Mouse (Mus musculus) neural tube, embryonic 14.5 days (tissue): ENCODE results near the gene Tex46. TPM values are rescaled to one million over a fixed set of nuclear protein-coding genes. Genes with fewer than 3 reads are reported as not detected.
A peak's percentile ranks its signal among the peaks of the same experiment; 100 is the strongest.

ENCODE experiments used
- ATAC-seq: fragments of 200-750 bp; cut with Nextera tagmentation; 2 replicates; pipeline ENCODE4 v1.8.0; 2017; ENCODE audit warnings: low read depth, mild to moderate bottlenecking, moderate TSS enrichment, moderate library complexity
- H3K27ac ChIP-seq: fragments of 300-500 bp; sonication (generic); 2 replicates; pipeline ENCODE4 v1.5.1; 2014; ENCODE audit warnings: low read depth, mild to moderate bottlenecking, control low read depth, low read length, moderate library complexity, mixed read lengths
- H3K27me3 ChIP-seq: fragments of 300-500 bp; sonication (generic); 2 replicates; pipeline ENCODE4 v1.6.1; 2014; ENCODE audit warnings: low read length; ENCODE audit not compliant: control insufficient read depth, insufficient read depth
- H3K36me3 ChIP-seq: fragments of 300-500 bp; sonication (generic); 2 replicates; pipeline ENCODE4 v1.6.1; 2014; ENCODE audit warnings: low read length, mixed read lengths; ENCODE audit not compliant: control insufficient read depth, insufficient read depth
- H3K4me1 ChIP-seq: fragments of 300-500 bp; sonication (generic); 2 replicates; pipeline ENCODE4 v1.6.1; 2014; ENCODE audit warnings: low read length; ENCODE audit not compliant: control insufficient read depth, insufficient read depth
- H3K4me2 ChIP-seq: fragments of 300-500 bp; sonication (generic); 2 replicates; pipeline ENCODE4 v1.6.1; 2014; ENCODE audit warnings: mild to moderate bottlenecking, low read depth, low read length, control low read depth
- H3K4me3 ChIP-seq: fragments of 300-500 bp; sonication (generic); 2 replicates; pipeline ENCODE4 v1.5.1; 2014; ENCODE audit warnings: low read depth, low read length, control low read depth, mixed read lengths
- H3K9ac ChIP-seq: fragments of 300-500 bp; sonication (generic); replicated peaks from 2 replicates; pipeline ENCODE4 v1.6.1; 2014; ENCODE audit warnings: low read depth, mild to moderate bottlenecking, control low read depth, low read length, mixed read lengths
- H3K9me3 ChIP-seq: fragments of 300-500 bp; sonication (generic); 2 replicates; pipeline ENCODE4 v1.6.1; 2016; ENCODE audit warnings: low read length; ENCODE audit not compliant: control insufficient read depth
- WGBS: fragments of 180-500 bp; shearing (Covaris S2); extraction: QIAGEN DNeasy Blood & Tissue Kit; methylation state at CpG from one replicate; pipeline ENCODE4 v1.1.7; 2014; 5-methylcytosine and 5-hydroxymethylcytosine counted together
- polyA plus RNA-seq: library from polyadenylated mRNA; unstranded; fragments of >200 nt; fragmentation: Nextera tagmentation; extraction: Ambion mirVana; gene quantifications from 2 replicates; pipeline ENCODE4 v1.2.1, GENCODE M21; 2014

Gene Tex46
- polyA plus RNA-seq, 1 experiment from 2014 or later: not detected

- no peaks in the 10 kb centered on the region for H3K9me3 ChIP-seq
- 7% methylated on average over 1 of the region's 1 CpGs for WGBS
- no peak for ATAC-seq
These were observed 11.1 kb downstream of the Tex46 start for GRCm38 (mm10) chr4:136621336-136621735.

GRCm38 (mm10) chr4:136621956-136622355 is 11.7 kb downstream of the Tex46 start:
- ATAC-seq: no peak
- no peaks in the 10 kb centered on the region for H3K4me1 ChIP-seq
- H3K9ac ChIP-seq: no peak overlapping the region
- H3K27me3 ChIP-seq: no peaks in the 10 kb centered on the region
- WGBS: 53% methylated on average over 5 of the region's 5 CpGs
- H3K36me3 ChIP-seq: no peaks in the 10 kb centered on the region
- no peak overlapping the region for H3K4me2 ChIP-seq
- no peak overlapping the region for H3K27ac ChIP-seq
- H3K4me3 ChIP-seq: no peak overlapping the region
- no peaks in the 10 kb centered on the region for H3K9me3 ChIP-seq

More at GRCm38 (mm10) chr4:136621336-136621735, 11.1 kb downstream of the Tex46 start:
- Histone ChIP-seq H3K27me3 (no peaks in the 10 kb centered on the region), H3K9ac (no peak overlapping the region), H3K36me3 (no peaks in the 10 kb centered on the region), H3K27ac (no peak overlapping the region), H3K4me3 (no peak overlapping the region), H3K4me1 (no peaks in the 10 kb centered on the region), H3K4me2 (no peak overlapping the region)

- H3K9ac ChIP-seq: no peak within 1 kb of the TSS
- H3K36me3 ChIP-seq: no peaks in the 10 kb centered on the region
- H3K27ac ChIP-seq: no peak within 1 kb of the TSS
- H3K4me2 ChIP-seq: no peak within 1 kb of the TSS
- 50% methylated on average over 6 of the region's 6 CpGs for WGBS
- no peak within 1 kb of the TSS for H3K4me3 ChIP-seq
- ATAC-seq: no peak
- H3K27me3 ChIP-seq: no peaks in the 10 kb centered on the region
- H3K9me3 ChIP-seq: no peaks in the 10 kb centered on the region
- H3K4me1 ChIP-seq: no peaks in the 10 kb centered on the region
These were observed 12.2 kb downstream of the Tex46 start, which contains the start of gene Lactbl1 for GRCm38 (mm10) chr4:136622388-136622787. Gene Lactbl1 (plus strand): TSS chr4:136622621.

GRCm38 (mm10) chr4:136626590-136626989 is 16.4 kb downstream of the Tex46 start:
- H3K4me1 ChIP-seq: no peaks in the 10 kb centered on the region
- no peak for ATAC-seq
- H3K9me3 ChIP-seq: no peaks in the 10 kb centered on the region
- no peaks in the 10 kb centered on the region for H3K27me3 ChIP-seq
- no peak overlapping the region for H3K4me2 ChIP-seq
- no peaks in the 10 kb centered on the region for H3K36me3 ChIP-seq
- H3K9ac ChIP-seq: no peak overlapping the region
- no peak overlapping the region for H3K27ac ChIP-seq
- no peak overlapping the region for H3K4me3 ChIP-seq
- whole genome bisulfite sequencing: 76% methylated on average over 6 of the region's 6 CpGs

GRCm38 (mm10) chr4:136631237-136631994 is 21.2 kb downstream of the Tex46 start:
- Histone ChIP-seq H3K27ac (no peak overlapping the region), H3K9ac (no peak overlapping the region), H3K4me1 (no peaks in the 10 kb centered on the region), H3K4me2 (no peak overlapping the region), H3K36me3 (no peaks in the 10 kb centered on the region), H3K9me3 (no peaks in the 10 kb centered on the region), H3K27me3 (peaks cover 3% of the 10 kb centered on the region; the same call in 1 of the 2 replicates), H3K4me3 (no peak overlapping the region)
- ATAC-seq: no peak
- 77% methylated on average over 11 of the region's 11 CpGs for WGBS

- H3K27ac ChIP-seq: no peak overlapping the region
- no peak overlapping the region for H3K4me2 ChIP-seq
- peaks cover 3% of the 10 kb centered on the region; the same call in 1 of the 2 replicates for H3K27me3 ChIP-seq
- no peak overlapping the region for H3K4me3 ChIP-seq
- 0 out of 2 replicates have a peak, but pooled peaks cover 3% of the 10 kb centered on the region for H3K4me1 ChIP-seq
- H3K36me3 ChIP-seq: no peaks in the 10 kb centered on the region
- no peak for ATAC-seq
- H3K9ac ChIP-seq: no peak overlapping the region
- no peaks in the 10 kb centered on the region for H3K9me3 ChIP-seq
These were observed 25.8 kb downstream of the Tex46 start for GRCm38 (mm10) chr4:136635995-136636394.

GRCm38 (mm10) chr4:136636511-136636910 is 26.3 kb downstream of the Tex46 start:
- Histone ChIP-seq H3K4me3 (no peak overlapping the region), H3K27me3 (peaks cover 3% of the 10 kb centered on the region; the same call in 1 of the 2 replicates), H3K9ac (no peak overlapping the region), H3K4me1 (0 out of 2 replicates have a peak, but pooled peaks cover 3% of the 10 kb centered on the region), H3K27ac (no peak overlapping the region), H3K9me3 (no peaks in the 10 kb centered on the region), H3K4me2 (no peak overlapping the region), H3K36me3 (no peaks in the 10 kb centered on the region)
- 54% methylated on average over 5 of the region's 5 CpGs for WGBS
- no peak for ATAC-seq

- 17% methylated on average over 33 of the region's 37 CpGs for WGBS
- Histone ChIP-seq H3K4me1 (0 out of 2 replicates have a peak, but pooled peaks cover 3% of the 10 kb centered on the region), H3K9me3 (no peaks in the 10 kb centered on the region), H3K27ac (peak overlapping the region; percentile 66; the same call in 1 of the 2 replicates), H3K9ac (peak overlapping the region; percentile 58), H3K36me3 (no peaks in the 10 kb centered on the region), H3K27me3 (peaks cover 3% of the 10 kb centered on the region; the same call in 1 of the 2 replicates), H3K4me2 (peak overlapping the region; percentile 68), H3K4me3 (peak overlapping the region; percentile 44)
- peak; percentile 35 for ATAC-seq
These were observed 26.8 kb downstream of the Tex46 start for GRCm38 (mm10) chr4:136636983-136637562.
